Mouse (Mus musculus) MEL (cell line): ENCODE data around the gene Olfr868. TPM values are rescaled to one million over a fixed set of nuclear protein-coding genes. Genes with fewer than 3 reads are reported as not detected.

Experiments used
- DNase-seq: peaks from one replicate; pipeline ENCODE4 v3.0.0; 2011; ENCODE audit warnings: low read depth, low spot score
- H3K27ac ChIP-seq: 2 replicates; pipeline ENCODE4 v1.5.1; 2012; ENCODE audit warnings: low read depth, mild to moderate bottlenecking, control low read depth, low read length, moderate library complexity; ENCODE audit not compliant: control insufficient read depth
- H3K27me3 ChIP-seq, 2 experiments: fragments of 150-350 bp in 1 of 2; sonication (generic) in 1 of 2; 2 replicates each; pipeline ENCODE4 v1.6.1; 2012; ENCODE audit warnings: low read length in 2 of 2, mild to moderate bottlenecking in 2 of 2, improper control_type of control experiment in 1 of 2, moderate library complexity in 1 of 2; ENCODE audit not compliant: insufficient read depth in 2 of 2, control insufficient read depth in 1 of 2
- H3K36me3 ChIP-seq, 2 experiments: 2 replicates each; pipeline ENCODE4 v1.6.1; 2012 to 2014; ENCODE audit warnings: low read length in 2 of 2, improper control_type of control experiment in 1 of 2, inconsistent platforms in 1 of 2, mild to moderate bottlenecking in 1 of 2; ENCODE audit not compliant: insufficient read depth in 2 of 2, control insufficient read depth in 1 of 2
- H3K4me1 ChIP-seq, 2 experiments: fragments of 150-350 bp in 1 of 2; sonication (generic) in 1 of 2; 2 replicates each; pipeline ENCODE4 v1.6.1; 2012; ENCODE audit warnings: low read length in 2 of 2, improper control_type of control experiment in 1 of 2, mild to moderate bottlenecking in 1 of 2; ENCODE audit not compliant: insufficient read depth in 2 of 2, control insufficient read depth in 1 of 2
- H3K4me3 ChIP-seq, 2 experiments: fragments of 150-350 bp in 1 of 2; sonication (generic) in 1 of 2; 2 replicates each; pipeline ENCODE4 v1.5.1; 2012; ENCODE audit warnings: low read depth in 2 of 2, low read length in 2 of 2, mild to moderate bottlenecking in 2 of 2, moderate library complexity in 2 of 2, control low read depth in 1 of 2, improper control_type of control experiment in 1 of 2; ENCODE audit not compliant: control insufficient read depth in 1 of 2, insufficient read depth in 1 of 2
- H3K79me2 ChIP-seq: 2 replicates; pipeline ENCODE4 v1.6.1; 2012; ENCODE audit warnings: mild to moderate bottlenecking, low read length, moderate library complexity; ENCODE audit not compliant: control insufficient read depth, poor library complexity, insufficient read depth
- H3K9ac ChIP-seq: 2 replicates; pipeline ENCODE4 v1.6.1; 2012; ENCODE audit warnings: low read depth, mild to moderate bottlenecking, control low read depth, low read length, moderate library complexity; ENCODE audit not compliant: control insufficient read depth, poor library complexity, severe bottlenecking
- H3K9me3 ChIP-seq: fragments of 150-350 bp; sonication (generic); replicated peaks from 2 replicates; pipeline ENCODE4 v1.6.1; 2012; ENCODE audit warnings: mild to moderate bottlenecking, low read length, improper control_type of control experiment, moderate library complexity; ENCODE audit not compliant: insufficient read depth
- CHD2 ChIP-seq: IDR thresholded peaks from 2 replicates; pipeline ENCODE4 v1.6.1; 2011; ENCODE audit warnings: low read length, improper control_type of control experiment
- ELF1 ChIP-seq: IDR thresholded peaks from 2 replicates; pipeline ENCODE4 v1.6.1; 2014; ENCODE audit warnings: low read depth, mild to moderate bottlenecking, inconsistent platforms, low read length, improper control_type of control experiment, moderate library complexity
- EP300 ChIP-seq, 2 experiments: IDR thresholded peaks; 2 replicates each; pipeline ENCODE4 v1.6.1; 2011; ENCODE audit warnings: improper control_type of control experiment in 2 of 2, low read length in 2 of 2, low read depth in 1 of 2, mild to moderate bottlenecking in 1 of 2
- ETS1 ChIP-seq: IDR thresholded peaks from 2 replicates; pipeline ENCODE4 v1.6.1; 2012; ENCODE audit warnings: low read depth, mild to moderate bottlenecking, inconsistent platforms, low read length, improper control_type of control experiment, moderate library complexity
- GABPA ChIP-seq: IDR thresholded peaks from 2 replicates; pipeline ENCODE4 v1.6.1; 2012; ENCODE audit warnings: low read depth, mild to moderate bottlenecking, inconsistent platforms, low read length, improper control_type of control experiment, moderate library complexity
- GATA1 ChIP-seq: IDR thresholded peaks from 2 replicates; pipeline ENCODE4 v1.6.1; 2011; ENCODE audit warnings: low read depth, low read length, improper control_type of control experiment
- HCFC1 ChIP-seq: IDR thresholded peaks from 2 replicates; pipeline ENCODE4 v1.6.1; 2012; ENCODE audit warnings: low read depth, mild to moderate bottlenecking, inconsistent platforms, low read length, improper control_type of control experiment, moderate library complexity
- KAT2A ChIP-seq: conservative IDR thresholded peaks from 2 replicates; pipeline ENCODE4 v1.6.1; 2012; ENCODE audit warnings: low read depth, low read length, improper control_type of control experiment, inconsistent platforms
- MAZ ChIP-seq: IDR thresholded peaks from 2 replicates; pipeline ENCODE4 v1.6.1; 2012; ENCODE audit warnings: low read depth, mild to moderate bottlenecking, inconsistent platforms, low read length, improper control_type of control experiment
- MEF2A ChIP-seq: IDR thresholded peaks from 2 replicates; pipeline ENCODE4 v1.6.1; 2014; ENCODE audit warnings: low read depth, mild to moderate bottlenecking, inconsistent platforms, low read length, improper control_type of control experiment; ENCODE audit not compliant: poor library complexity, insufficient replicate concordance, severe bottlenecking; ENCODE audit errors: extremely low read depth
- NELFE ChIP-seq: IDR thresholded peaks from 2 replicates; pipeline ENCODE4 v1.6.1; 2011; ENCODE audit warnings: low read depth, low read length, improper control_type of control experiment
- NRF1 ChIP-seq: IDR thresholded peaks from 2 replicates; pipeline ENCODE4 v1.6.1; 2014; ENCODE audit warnings: low read depth, mild to moderate bottlenecking, inconsistent platforms, low read length, improper control_type of control experiment, moderate library complexity; ENCODE audit not compliant: poor library complexity, insufficient read depth, severe bottlenecking
- POLR2AphosphoS5 ChIP-seq: IDR thresholded peaks from 2 replicates; pipeline ENCODE4 v1.6.1; 2012; ENCODE audit warnings: low read depth, borderline replicate concordance, mild to moderate bottlenecking, inconsistent platforms, low read length, moderate library complexity, mixed read lengths
- SIN3A ChIP-seq: IDR thresholded peaks from 2 replicates; pipeline ENCODE4 v1.6.1; 2012; ENCODE audit warnings: low read length, improper control_type of control experiment, inconsistent platforms
- SMC3 ChIP-seq: IDR thresholded peaks from 2 replicates; pipeline ENCODE4 v1.6.1; 2011; ENCODE audit warnings: low read depth, low read length, improper control_type of control experiment
- TAL1 ChIP-seq: IDR thresholded peaks from 2 replicates; pipeline ENCODE4 v1.6.1; 2012; ENCODE audit warnings: mild to moderate bottlenecking, inconsistent platforms, low read length, moderate library complexity, mixed read lengths
- TBP ChIP-seq: IDR thresholded peaks from 2 replicates; pipeline ENCODE4 v1.8.0; 2011; ENCODE audit warnings: low read depth, low read length, improper control_type of control experiment
- USF1 ChIP-seq: IDR thresholded peaks from 2 replicates; pipeline ENCODE4 v1.6.1; 2014; ENCODE audit warnings: low read depth, mild to moderate bottlenecking, inconsistent platforms, low read length, improper control_type of control experiment, moderate library complexity
- ZC3H11A ChIP-seq: IDR thresholded peaks from 2 replicates; pipeline ENCODE4 v1.6.1; 2012; ENCODE audit warnings: low read depth, mild to moderate bottlenecking, inconsistent platforms, low read length, improper control_type of control experiment
- ZMIZ1 ChIP-seq: IDR thresholded peaks from 2 replicates; pipeline ENCODE4 v1.6.1; 2012; ENCODE audit warnings: low read depth, mild to moderate bottlenecking, inconsistent platforms, low read length, improper control_type of control experiment, moderate library complexity
- polyA plus RNA-seq, 2 experiments: library from polyadenylated mRNA; stranded (reverse) in 1 of 2; unstranded in 1 of 2; fragments of >175 nt in 1 of 2; fragments of >200 nt in 1 of 2; gene quantifications; 2 replicates each; pipeline versions ENCODE4 v1.2.1 to v1.2.4; 2012; ENCODE audit warnings: low replicate concordance in 2 of 2, low read depth in 1 of 2; ENCODE audit not compliant: insufficient read length in 2 of 2, insufficient read depth in 1 of 2, missing spikeins in 1 of 2
- total RNA-seq: library from RNA; depleted of rRNA; stranded (reverse); fragments of 300-350 nt; gene quantifications from 2 replicates; pipeline ENCODE4 v1.2.3, GENCODE M21; 2012

Olfr868 gene
- total and polyA plus RNA-seq, 3 experiments = not detected

- no peaks in the 10 kb centered on the region for H3K9me3 ChIP-seq
- no peak overlapping the region for H3K4me3 ChIP-seq
- no peak overlapping the region for H3K9ac ChIP-seq
- H3K36me3 ChIP-seq = no peaks in the 10 kb centered on the region
- no peak for DNase-seq
- H3K27ac ChIP-seq = no peak overlapping the region
- TF ChIP-seq GATA1 = no peak
- TF ChIP-seq HCFC1 = no peak
- no peak for TF ChIP-seq EP300 (IDR thresholded peaks at IDR 0.05; ENCODE audit: low read depth in 1 of 2, low read length in 2 of 2)
- TF ChIP-seq GABPA = no peak
- TF ChIP-seq SIN3A = no peak
- TF ChIP-seq ZMIZ1 = no peak
- no peak for TF ChIP-seq POLR2AphosphoS5
- no peak for TF ChIP-seq ETS1
- TF ChIP-seq, all 39 proteins: peak for 0
- H3K79me2 ChIP-seq = no peaks in the 10 kb centered on the region
- no peaks in the 10 kb centered on the region for H3K4me1 ChIP-seq
- no peaks in the 10 kb centered on the region for H3K27me3 ChIP-seq
Observed at GRCm38 (mm10) chr9:20070236-20070635, 28.2 kb upstream of the Olfr868 start.

GRCm38 (mm10) chr9:20071291-20071690 is 27.1 kb upstream of the Olfr868 start:
- Histone ChIP-seq H3K27ac (no peak overlapping the region), H3K27me3 (no peaks in the 10 kb centered on the region), H3K4me3 (no peak overlapping the region), H3K4me1 (no peaks in the 10 kb centered on the region), H3K9me3 (no peaks in the 10 kb centered on the region)
- no peak for DNase-seq
- TF ChIP-seq MAZ (no peak), MEF2A (no peak), KAT2A (no peak), ELF1 (no peak), TBP (no peak), NELFE (no peak), HCFC1 (no peak)
- TF ChIP-seq, all 39 proteins: peak for 0
- Histone ChIP-seq H3K9ac (no peak overlapping the region), H3K36me3 (no peaks in the 10 kb centered on the region), H3K79me2 (no peaks in the 10 kb centered on the region)

DNA sequence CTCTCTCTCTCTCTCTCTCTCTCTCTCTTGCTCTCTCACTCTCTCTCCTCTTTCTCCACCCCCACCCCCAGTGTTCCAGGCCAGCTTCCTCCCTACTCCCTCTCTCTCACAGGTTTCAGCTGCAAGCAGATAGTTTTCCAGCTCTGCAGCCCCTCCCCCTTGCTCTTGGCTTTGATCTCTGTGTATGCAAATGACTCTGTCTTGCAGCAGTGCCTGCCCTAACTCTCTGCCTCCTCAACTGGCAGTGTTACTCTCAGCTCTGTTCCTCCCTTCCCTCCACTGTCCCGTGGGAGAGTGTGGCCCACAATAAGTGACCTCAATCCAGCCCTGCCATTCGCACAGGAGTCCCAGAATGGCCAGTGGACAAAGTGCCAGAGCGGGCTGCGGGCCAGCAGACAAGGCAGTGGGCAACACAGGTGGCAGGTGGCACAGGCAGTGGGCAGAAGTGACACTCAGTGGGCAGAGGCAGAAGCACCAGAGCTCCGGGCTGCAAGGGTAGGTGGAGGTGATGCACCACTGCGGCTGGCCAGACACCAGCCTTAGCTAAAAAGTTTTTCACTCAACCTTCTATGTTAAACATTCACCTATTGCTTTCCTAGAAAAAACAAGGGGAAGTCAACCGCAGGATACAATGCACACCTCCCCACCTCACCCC is 24.8 kb upstream of the Olfr868 start:
- no peaks in the 10 kb centered on the region for H3K27me3 ChIP-seq
- no peak for DNase-seq
- H3K36me3 ChIP-seq = no peaks in the 10 kb centered on the region
- no peaks in the 10 kb centered on the region for H3K4me1 ChIP-seq
- H3K9me3 ChIP-seq = no peaks in the 10 kb centered on the region
- H3K4me3 ChIP-seq = no peak overlapping the region
- H3K9ac ChIP-seq = no peak overlapping the region
- no peak overlapping the region for H3K27ac ChIP-seq
- no peaks in the 10 kb centered on the region for H3K79me2 ChIP-seq
- no peak for TF ChIP-seq GABPA
- TF ChIP-seq GATA1 = no peak
- no peak for TF ChIP-seq USF1
- TF ChIP-seq MAZ = no peak
- no peak for TF ChIP-seq CHD2
- TF ChIP-seq KAT2A = no peak
- TF ChIP-seq SMC3 = no peak
- no peak for TF ChIP-seq TAL1
- TF ChIP-seq TBP = no peak
- no peak for TF ChIP-seq NELFE
- TF ChIP-seq ZC3H11A = no peak
- TF ChIP-seq NRF1 = no peak
- no peak for TF ChIP-seq MEF2A
